Mouse (Mus musculus): ENCODE results near the gene Sema4d.
"Not testable (repeated sequence)": the region's sequence is repeated elsewhere in the genome, so short reads cannot be mapped to it uniquely, and the experiment has no call there.

Gene Sema4d

DNA sequence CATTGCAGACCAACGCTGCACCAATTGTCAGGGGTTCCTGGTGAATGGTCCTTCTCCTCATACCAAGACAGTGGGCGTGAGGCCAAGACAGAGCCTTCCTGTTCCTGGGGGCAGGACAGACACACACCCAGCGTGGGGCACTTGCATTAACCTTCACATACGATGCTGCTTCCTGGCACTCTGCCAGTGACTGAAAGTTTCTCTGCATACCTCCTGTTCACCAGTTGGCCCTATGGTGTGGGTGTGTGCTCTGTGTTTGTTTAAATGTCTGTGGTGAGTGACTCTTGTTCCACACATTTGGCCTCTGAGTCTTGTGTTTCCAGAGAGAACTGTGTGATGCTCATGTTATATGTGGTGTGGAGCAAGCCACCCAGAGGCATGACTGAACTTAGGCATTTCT lies 116.9 kb downstream of the Sema4d start:
- DNase-seq = no peak

DNA sequence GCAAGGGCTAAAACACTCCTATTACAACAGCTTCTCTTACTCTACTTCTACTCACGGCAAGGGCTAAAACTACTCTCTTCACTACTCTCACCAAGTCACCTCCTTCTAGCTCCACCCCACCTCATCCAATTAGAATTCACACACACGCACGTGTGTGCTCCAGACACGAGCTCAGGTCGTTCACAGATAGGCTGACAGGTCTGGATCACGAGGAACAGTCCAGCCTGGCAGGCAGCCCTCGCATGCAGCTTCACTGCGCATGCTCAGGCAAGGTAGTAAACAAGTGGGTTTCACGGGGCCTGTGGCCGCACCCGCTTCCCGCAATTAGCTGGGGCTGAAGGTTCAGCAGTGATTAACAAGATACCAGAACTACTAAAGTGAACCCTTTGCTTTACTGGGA lies 125.4 kb downstream of the Sema4d start:
- not testable (repeated sequence) for DNase-seq

DNA sequence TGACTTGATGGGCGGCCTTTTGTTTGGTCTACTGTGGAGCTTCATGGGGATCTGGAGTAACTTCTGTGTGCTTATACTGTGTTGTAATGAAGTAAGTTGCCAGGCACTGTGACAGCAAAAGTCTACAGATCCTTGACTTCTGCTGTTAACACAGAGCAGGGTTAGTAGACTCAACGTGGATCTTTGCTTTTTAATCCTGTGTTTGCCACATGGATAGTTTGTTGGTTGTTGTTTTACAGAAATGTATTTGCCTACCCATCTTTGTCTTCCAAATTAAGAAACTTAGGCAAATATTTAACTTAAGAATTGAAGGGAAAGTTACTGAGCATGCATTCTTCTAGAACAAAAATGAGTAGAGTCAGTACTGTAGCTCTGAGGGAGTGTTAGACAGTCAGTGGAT lies 130.0 kb downstream of the Sema4d start:
- DNase-seq = no peak

DNA sequence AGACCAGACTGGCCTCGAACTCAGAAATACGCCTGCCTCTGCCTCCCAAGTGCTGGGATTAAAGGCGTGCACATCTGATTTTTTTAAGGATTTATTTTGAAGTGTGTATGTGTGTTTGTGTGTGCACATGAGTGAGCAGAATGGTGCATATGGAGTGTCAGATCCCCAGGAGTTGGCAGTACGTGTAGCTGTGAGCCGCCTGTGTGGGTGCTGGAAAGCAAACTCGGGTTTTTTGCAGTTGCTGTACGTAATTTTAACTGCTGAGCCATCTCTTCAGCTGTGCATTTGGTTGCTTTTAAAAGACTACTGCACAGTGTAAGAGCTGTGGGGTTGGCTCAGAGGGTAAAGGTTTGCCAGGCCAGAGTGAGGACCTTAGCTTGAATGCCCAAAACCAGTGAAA lies 134.0 kb downstream of the Sema4d start:
- DNase-seq = no peak

DNA sequence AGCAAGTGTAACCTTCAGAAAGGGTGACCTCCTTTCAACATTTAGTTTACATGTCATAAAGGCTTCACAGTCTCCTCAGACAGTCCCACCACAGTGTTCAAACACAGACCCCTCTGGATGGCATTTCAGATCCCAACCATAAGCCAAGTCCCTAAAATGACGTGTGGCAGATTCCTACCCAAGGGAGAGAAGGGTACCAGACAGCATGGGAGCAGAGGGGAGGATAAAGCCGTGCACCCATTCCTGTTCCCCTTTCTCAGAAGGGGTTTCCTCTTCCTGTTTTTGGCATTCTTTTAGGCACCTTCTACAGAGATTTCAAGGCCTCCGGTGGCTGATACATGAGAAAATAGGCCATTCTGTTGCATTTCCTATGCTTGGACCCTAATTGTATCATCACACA lies 135.5 kb downstream of the Sema4d start:
- DNase-seq = no peak

DNA sequence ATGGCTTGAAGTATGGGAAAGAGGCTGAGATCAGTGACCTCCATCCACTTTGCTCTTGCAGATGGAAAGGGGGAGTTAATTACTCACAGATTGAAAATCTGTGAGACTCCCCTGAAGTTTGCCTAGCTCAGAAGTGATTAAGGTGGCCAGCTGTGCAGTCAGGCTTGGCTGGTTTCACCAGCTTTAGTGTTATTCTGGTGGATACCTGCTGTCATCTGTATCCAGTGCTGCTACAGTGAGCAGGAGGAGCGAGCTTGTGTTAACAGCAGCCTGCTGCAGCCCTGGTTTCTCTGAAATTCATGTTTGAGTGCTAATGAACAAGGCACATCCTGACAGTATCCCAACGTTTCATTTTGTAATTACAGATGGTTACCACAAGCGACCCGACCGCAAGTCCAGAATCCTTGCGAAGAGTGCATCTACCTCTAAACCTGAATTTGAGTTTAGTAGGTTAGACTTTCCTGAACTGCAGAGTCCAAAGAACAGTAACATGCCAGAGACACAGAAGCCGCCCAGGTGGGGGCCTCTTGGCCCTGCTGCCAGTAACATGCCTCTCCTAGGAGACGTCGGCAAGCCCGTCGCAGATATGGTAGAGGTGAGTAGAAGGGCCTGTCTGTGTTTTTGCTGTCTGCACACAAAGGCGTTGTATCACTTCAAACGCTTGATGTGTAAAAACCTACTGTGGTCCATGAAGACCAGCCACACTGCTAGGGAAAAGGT lies 136.9 kb downstream of the Sema4d start:
- DNase-seq = no peak

DNA sequence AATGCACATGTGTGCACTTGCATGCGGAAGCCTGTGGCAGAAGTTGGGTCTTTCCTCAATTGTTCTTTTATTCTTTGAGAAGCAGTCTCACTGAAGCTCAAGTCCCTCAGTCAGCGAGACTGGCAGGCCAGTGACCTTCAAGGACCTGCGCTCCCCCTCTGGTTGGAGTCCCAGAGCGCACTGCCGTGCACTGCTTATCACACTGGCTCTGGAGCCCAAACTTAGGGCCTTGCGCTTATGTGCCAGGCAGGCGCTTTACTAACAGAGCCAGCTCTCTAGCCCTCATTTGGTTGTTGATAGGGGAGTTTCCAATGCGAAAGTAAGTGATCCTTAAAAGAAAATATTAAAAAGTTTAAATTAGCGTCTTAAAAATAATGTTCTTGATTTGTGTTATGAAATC lies 139.6 kb downstream of the Sema4d start:
- DNase-seq = no peak

DNA sequence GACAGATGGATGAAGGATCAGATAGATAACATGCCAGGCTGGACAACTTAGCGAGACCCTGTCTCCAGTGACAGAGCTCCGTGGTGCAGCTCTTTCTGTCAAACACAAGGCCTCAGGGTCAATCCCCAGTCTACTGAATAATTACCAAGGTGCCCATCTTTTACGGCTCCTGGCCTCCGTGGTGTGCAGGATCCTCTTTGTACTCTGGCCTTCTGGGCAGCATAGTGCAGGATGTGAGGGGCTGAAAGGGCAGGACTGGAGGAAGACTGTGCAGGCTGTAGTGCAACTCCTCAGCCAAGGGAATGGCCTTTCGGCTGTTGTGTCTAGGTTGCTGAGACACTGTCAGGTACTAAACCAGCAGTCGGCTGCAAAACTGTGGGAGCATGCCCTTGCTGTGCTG lies 140.4 kb downstream of the Sema4d start:
- peak; percentile 26 for DNase-seq

DNA sequence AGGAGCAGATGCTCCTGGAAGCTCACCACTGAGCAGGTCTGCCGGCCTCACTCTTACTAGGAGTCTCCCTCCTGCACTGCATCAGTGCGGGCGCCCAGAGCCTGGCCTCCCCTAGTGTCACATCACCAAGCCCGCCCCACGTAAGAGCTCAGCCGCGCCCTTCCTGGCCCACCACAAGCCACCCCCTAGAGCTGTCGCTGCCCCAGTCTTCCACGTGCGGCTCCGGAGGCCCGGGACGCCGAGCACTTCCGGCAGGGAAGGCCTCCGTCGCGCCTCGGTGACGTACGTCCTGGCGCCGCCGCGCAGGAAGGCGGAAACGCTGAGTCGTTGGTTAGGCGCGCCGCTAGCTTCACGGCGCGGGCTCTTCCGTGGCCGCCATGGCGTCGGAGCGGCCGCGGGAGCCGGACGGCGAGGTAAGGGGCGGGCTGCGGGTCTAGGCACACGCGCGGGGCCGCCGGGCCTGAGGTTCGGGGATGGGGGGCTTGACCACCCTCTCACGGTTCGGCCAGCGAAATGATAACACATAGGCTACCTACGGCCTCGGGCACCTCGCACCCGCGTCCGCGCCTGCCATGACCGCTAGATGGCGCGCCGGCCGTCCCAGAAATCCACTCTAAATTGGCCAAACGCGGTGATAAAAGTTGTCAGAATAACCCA lies 142.0 kb downstream of the Sema4d start, which contains the start of gene Secisbp2:
TSS of gene Secisbp2 (plus strand) at position 290 of the 657 bp plus-strand sequence.
- peak; percentile 97 for DNase-seq

DNA sequence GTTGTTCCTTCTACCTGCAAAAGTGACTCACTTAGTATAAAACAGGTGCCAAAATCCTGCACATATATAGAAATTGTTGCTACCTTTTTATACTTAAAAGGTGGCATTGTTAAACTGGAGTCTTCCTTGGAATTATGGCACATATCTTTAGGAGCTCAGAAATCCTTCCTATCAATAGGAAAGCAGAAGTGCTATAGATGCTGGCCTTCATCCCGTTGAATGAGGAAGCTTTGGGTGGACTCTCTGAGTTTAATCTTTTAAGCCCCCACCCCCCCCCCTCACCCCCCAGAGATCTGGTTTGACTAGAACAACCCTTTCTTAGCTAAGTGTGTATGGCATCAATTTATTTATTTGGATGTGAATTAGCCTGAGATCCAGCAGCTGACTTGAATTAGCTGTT lies 143.8 kb downstream of the Sema4d start:
- no peak for DNase-seq

DNA sequence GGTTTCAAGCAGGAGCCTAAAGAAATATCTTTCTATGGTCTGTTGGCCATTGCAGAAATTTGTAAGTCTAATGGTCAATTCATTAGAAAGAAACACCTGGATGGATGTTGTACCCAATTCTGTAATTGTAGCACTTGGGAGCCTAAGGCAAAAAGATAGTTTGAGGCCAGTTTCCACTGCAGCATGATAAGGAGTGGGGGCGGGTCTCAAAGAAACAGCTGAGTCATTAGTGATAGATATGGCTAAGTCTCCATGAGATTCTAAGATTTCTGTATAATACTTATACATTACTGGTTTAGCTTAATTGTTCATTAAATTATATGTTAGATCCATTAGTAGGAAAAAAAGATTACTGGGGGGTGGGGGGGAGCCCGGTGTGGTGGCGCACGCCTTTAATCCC lies 145.3 kb downstream of the Sema4d start:
- DNase-seq = no peak

DNA sequence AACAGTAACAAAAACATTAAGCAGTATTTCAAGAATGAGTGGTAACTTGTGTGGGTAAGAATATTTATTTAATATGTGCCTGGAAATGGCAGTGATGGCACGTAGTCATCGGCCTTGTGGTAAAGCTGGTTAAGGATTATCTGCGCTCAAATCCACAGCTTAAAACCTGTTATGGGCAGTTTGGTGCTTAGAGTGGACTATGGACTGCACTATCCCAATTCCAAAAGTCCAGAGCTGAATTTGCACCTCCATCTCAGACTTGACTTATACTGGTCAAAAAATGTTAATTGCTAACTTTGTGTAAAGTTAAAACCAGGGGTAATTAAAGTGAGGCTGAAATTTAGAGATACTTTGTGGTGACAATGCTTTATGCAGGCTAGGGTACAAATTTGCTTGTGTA lies 145.8 kb downstream of the Sema4d start:
- no peak for DNase-seq

DNA sequence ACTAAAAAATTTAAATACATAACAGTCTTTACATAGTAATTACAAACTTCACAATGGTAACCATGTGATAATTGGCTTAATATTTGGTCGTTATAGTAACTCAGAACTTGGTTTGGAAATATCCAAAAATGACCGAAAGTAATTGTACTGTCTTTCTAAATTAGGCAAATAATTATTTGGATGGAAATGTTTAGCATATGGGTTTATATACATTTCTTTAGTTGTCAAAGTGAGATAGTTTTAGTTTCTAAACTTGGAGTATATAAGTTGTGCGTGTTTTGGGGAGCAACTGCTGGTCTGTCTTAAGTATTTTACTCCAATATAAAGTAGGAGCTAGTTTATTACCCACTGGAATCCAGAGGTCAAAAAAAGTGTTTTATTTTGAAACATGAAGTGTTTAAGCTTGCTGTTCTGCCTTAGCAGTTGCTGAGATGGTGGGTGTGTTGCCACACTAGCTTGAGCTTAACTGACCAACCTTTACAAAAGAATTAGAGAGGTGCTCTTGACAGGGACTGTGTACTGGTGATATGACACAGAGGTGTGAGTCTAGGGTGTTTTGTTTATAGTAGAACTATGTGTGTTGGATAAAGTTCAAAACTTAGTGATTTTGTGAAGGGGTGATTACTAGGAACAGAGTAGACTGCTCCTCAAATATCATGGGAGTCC lies 147.1 kb downstream of the Sema4d start:
- no peak for DNase-seq

DNA sequence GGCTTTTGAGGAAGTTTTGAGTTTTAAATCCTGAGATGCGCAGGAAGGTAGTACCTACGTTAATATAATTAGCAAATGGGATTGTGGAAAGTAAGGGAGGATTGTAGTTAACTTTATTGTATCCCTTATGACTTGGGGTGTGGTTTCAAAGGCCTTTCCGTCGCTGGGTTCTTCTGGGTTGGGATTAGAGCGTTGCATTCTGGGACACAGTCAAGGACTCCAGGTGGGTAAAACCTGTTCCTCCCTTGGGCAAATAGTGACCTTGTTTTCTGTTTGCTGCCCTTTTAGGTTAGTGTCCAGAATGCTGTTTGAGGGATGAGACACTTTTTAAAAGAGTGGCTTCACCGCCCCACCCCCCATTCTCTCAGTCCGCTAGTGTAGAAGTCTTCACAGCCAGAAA lies 147.7 kb downstream of the Sema4d start:
- peak; percentile 31 for DNase-seq

DNA sequence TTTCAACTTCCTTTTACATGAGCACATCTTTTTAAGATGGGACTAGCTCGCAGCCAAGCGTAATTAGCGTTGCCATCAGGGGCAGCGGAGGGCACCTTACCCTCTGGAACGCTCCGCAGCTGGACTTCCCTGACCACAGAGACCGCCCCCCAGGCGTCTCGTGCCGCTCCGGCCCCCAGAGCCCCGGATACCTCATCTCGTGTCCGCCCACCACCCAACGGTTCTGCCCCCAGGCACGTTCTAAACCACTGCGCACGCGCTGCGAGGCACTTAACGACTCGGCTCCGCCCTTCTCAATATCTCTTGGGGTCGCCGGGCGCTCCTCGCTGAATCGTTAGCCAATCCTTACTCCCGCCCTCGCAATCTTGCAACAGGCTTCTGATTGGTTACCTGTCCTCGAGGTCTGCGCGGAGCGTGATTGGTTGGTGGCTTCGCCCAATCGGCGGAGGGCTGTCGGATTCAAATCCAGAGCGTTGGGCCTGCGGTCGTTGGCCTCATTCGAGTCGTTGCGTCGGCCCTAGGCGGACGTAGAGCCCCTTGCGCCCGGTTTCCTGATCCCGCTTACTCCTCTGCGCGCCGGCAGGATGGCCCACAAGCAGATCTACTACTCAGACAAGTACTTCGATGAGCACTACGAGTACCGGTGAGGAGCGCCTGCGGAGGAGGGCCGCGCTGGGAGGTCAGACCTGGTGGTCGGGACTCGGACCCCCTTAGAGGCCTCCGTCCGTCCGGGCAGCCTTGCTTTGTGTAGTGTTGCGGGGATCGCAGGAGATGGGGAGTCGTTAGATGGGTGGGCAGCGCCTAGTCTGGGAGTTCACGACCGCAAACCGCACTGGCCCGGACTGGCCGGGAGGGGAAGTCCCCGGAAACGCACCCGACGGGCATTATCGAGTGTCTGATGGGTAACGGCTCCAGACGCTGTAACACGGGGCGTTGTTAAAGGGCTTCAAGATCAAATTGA lies 148.4 kb downstream of the Sema4d start, which contains the start of gene Cks2:
TSS of gene Cks2 (plus strand) at position 404 of the 961 bp plus-strand sequence.
- peak; percentile 98 for DNase-seq

DNA sequence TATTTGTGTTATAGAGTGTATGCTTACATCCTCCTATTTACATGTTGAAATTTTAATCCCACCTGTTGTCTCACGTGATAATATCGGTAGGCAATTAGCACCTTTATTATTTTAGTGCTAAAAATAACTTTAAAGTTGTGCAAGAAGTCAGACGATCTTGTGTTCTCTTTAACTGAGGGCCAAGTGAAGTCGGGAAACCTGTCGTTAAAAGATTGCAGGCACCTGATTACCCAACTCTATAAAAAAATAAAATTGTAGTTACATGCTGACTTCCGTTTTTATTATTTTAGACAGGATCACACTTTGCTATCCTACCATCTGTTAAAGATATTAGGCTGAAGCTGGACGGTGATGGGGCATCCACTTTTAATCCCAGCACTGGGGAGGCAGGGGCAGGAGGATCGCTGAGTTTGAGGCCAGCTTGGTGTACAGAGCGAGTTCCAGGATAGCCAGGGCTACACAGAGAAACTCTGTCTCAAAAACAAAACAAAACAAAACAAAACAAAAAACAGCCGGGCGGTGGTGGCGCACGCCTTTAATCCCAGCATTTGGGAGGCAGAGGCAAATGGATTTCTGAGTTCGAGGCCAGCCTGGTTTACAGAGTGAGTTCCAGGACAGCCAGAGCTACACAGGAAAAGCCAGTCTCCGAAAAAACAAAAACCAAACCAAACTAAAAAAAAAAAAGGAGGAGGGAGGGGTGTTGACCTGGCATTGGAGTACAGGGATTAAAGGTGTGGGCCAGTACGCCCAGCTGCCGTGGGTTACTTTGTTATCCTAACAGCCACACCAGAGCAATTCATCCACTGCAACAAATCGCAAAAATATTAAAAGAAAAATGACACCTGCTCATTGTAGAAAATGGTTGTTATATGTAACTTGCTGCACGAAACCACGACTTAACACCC lies 149.4 kb downstream of the Sema4d start:
- peak; percentile 10 for DNase-seq

DNA sequence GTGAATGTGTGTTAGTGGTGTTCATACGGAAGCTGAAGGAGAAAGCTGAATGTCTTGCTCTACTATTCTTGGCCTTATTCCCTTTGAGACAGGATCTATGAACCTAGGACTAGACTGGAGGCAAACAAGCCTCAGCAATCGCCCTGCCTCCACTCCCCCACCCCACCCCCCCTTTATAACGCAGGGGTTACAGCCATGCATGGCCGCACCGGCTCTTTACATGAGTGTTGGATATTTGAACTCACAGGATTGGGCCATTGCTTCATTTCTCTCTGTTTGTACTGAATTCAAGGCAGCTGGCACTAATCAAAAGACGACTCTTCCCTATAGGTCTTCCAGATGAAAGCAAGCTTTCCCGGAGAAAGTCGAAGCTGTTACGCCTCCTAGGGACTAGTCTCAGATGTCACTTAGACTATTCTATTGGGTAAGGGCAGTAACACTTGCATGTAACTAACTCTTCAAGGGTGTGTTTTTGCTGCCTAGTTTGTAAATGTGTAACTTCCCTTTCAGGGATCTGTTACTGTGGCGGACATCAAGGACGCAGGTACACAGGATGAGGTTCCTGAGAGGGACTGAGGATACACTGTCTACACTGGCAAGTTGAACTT lies 151.3 kb downstream of the Sema4d start:
- peak; percentile 29 for DNase-seq

DNA sequence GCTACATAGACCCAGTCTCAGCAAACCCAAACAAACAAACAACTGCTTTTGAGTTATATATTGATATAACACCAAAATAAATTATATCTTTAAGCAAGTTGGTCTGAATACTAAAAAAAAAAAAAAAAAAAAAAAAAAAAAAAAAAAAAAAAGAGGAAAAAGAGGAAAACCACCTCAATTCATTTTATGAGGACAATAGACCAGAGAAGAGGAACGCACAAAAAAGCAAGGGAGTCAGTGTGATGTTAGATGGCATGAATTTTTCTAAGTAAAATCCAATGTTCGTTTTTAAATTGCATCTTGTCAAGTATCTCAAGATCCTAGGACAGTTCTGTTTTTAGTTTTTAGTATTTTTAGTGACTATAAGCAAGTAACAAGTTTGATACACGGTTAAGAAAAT lies 152.1 kb downstream of the Sema4d start:
- no peak for DNase-seq

DNA sequence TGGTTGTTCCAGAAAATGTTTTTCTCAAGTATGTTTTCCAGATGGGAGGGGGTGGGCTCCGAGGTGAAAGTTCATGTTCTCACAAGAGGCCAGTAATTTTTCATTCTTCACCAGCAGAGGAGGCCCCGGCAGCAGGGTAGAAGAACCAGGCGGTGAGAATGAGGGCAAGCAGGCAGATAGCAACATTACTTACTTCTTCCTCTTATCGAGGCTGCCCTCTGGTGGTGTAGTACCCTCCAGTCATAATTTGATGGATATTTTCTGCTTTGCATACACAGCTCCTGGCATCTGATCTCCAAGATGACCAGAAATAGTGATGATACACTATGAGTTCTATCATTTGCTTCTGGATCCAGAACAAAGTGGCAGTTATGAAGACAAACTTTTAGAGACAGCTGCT lies 154.6 kb downstream of the Sema4d start:
- DNase-seq = no peak
